Mouse (Mus musculus) thymus, adult 2 months (tissue): ENCODE results near the gene Arfgap3.
"Not testable (repeated sequence)": the region's sequence is repeated elsewhere in the genome, so short reads cannot be mapped to it uniquely, and the experiment has no call there.

Experiments
- CTCF ChIP-seq: fragments of 200-500 bp; IDR thresholded peaks from 2 replicates; pipeline ENCODE4 v1.5.1; 2012; ENCODE audit warnings: mild to moderate bottlenecking, control low read depth, low read length, moderate library complexity, borderline replicate concordance; ENCODE audit not compliant: control insufficient read depth, poor library complexity, insufficient read depth; ENCODE audit errors: extremely low read depth
- POLR2A ChIP-seq: fragments of 200-500 bp; IDR thresholded peaks from 2 replicates; pipeline ENCODE4 v1.6.1; 2012; ENCODE audit warnings: mild to moderate bottlenecking, low read length, control low read depth, moderate library complexity; ENCODE audit not compliant: control insufficient read depth, poor library complexity, insufficient read depth; ENCODE audit errors: extremely low read depth

DNA sequence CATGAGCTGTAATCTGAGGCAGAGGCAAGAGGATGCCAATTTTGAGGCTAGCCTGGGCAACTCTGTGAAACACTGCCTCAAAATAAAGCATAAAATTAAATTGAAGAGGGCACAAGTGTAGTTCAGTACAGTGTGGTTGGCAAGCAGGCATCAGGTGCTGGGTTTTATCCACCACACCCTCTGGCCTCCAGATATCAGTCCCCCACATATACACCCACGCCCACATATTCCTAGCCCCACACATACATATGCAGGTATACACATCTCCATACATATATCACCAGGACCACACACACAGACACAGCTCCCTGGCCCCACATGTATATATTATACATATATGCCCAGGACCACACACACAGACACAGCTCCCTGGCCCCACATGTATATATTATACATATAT lies 41.3 kb downstream of the Arfgap3 start:
- TF ChIP-seq POLR2A, CTCF: not testable (repeated sequence)
